Mouse (Mus musculus) testis, adult 2 months (tissue): Measurements from ENCODE around the gene Arhgap6.
"Not testable (repeated sequence)": the region's sequence is repeated elsewhere in the genome, so short reads cannot be mapped to it uniquely, and the experiment has no call there.

Experiments
- CTCF ChIP-seq: fragments of 200-500 bp; IDR thresholded peaks from 2 replicates; pipeline ENCODE4 v1.5.1; 2012; ENCODE audit warnings: low read depth, mild to moderate bottlenecking, inconsistent platforms, low read length, moderate library complexity; ENCODE audit not compliant: control insufficient read depth, insufficient read depth, insufficient replicate concordance
- POLR2A ChIP-seq: fragments of 200-500 bp; IDR thresholded peaks from 2 replicates; pipeline ENCODE4 v1.6.1; 2012; ENCODE audit warnings: low read depth, mild to moderate bottlenecking, inconsistent platforms, low read length, moderate library complexity; ENCODE audit not compliant: control insufficient read depth

GRCm38 (mm10) chrX:169320668-169321005, 525.7 kb downstream of the Arhgap6 start:
- not testable (repeated sequence) for TF ChIP-seq POLR2A, CTCF
